Mouse (Mus musculus) retina, embryonic 14.5 days (tissue): ENCODE data around the gene Gas7.

Source experiments
- DNase-seq: peaks from one replicate; pipeline ENCODE4 v3.0.0-alpha.2; 2015; ENCODE audit warnings: low spot score

Gene Gas7

DNA sequence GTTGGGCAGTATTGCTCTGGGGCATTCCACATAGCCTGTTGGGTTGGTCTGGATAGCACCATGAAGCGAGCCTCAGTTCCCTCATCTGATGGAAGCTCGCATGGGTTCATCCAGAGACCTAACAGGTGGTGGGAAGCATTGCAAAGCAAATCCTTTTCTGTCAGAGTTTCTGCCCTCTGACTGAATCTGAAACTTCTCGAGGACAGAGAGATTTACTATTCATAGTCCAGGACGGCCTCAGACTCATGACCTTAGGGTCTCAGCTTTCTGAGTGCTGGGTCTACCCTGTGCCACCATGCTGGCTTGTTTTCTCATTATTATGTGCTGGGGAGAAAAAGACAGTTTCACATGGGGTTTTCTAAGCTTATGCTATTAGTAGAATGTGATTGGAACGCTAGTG, 122.2 kb downstream of the Gas7 start:
- no peak for DNase-seq

DNA sequence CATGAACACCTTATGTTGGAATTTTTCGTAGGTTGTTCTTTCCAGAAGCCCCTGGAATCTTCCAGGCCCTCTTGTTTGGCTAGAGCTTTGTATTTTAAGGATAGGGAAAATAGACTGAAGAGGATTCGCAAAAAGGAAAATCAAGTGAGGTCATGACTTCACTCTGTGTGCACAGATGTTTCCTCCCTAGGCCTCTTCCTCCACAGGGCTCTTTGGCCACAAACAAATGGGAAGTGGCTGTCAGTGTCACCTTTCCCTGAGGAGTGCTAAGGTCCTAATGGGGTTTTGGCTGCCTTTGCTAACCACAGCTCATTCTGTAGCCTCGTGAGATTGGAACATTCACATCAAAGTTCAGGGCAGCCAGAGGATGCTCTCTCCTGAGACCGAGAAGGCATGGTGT, 122.8 kb downstream of the Gas7 start:
- no peak for DNase-seq

GRCm38 (mm10) chr11:67579136-67579535, 123.9 kb downstream of the Gas7 start:
- no peak for DNase-seq

GRCm38 (mm10) chr11:67581549-67581948, 126.3 kb downstream of the Gas7 start:
- no peak for DNase-seq

GRCm38 (mm10) chr11:67582570-67582969, 127.3 kb downstream of the Gas7 start:
- no peak for DNase-seq

DNA sequence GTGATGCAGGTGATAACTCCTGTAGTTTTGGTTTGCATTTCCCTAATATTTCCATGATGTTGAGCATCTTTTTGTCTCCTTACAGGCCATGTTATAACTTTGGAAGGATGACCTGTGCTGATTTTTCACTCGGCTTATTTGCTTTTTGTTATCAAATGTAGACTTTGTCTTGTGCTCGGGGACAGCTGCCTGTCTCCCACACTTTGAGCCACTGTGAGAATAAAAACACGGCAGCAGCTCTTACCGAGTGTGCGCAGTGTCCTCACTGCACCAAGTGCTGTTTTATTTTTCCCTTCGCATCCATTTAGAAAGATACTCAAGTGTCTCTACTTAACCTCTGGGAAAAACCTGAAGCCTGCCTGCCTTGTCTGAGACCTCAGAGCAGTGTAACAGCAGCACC, 129.8 kb downstream of the Gas7 start:
- DNase-seq: no peak

DNA sequence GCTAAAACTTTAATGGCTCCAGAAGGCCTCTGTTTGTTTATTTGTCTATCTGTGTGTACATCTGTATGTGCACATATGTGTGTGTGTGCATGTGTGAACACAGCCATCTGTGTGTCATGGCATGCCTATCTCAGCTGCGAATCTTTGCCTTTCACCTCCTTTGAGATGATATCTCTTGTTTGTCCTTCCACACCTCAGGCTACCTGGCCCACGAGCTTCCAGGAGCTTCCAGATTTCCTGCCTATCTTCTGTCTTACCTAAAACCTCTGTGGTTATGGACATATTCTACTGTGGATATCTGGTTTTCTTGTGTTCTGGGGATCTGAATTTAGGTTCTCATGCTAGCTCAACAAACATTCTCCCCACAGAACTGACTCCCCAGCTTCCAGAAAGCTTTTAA, 130.4 kb downstream of the Gas7 start:
- no peak for DNase-seq

GRCm38 (mm10) chr11:67586231-67586994, 131.2 kb downstream of the Gas7 start:
- DNase-seq: no peak

DNA sequence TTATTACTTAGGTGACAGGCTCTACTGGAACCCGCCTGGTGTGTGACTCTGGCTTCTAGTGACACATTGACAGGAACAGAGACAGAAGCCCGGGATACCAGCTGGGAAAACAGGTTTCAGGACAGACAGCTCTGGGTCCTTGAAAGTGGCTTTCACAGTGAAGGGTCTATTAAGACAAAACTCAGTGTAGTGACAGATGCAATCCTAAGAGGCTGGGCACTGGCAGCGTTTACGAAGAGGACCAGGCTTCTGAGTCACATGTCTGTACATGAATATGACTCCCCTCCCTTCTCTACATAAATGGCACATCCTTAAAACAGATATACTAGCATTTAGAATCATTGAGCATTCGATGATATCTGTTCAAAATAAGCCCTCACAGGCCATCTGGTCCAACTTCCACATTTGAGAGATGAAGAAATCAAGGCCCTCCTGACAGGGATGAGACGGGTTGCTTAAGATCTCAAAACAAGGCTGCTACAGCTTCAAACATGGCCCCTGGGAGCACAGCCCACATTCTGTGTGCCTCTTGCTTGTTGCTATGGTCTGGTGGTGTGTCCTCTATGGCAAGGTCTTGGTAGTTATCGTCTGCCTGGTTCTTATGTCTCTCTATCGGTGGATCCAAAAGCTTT, 133.1 kb downstream of the Gas7 start:
- no peak for DNase-seq

DNA sequence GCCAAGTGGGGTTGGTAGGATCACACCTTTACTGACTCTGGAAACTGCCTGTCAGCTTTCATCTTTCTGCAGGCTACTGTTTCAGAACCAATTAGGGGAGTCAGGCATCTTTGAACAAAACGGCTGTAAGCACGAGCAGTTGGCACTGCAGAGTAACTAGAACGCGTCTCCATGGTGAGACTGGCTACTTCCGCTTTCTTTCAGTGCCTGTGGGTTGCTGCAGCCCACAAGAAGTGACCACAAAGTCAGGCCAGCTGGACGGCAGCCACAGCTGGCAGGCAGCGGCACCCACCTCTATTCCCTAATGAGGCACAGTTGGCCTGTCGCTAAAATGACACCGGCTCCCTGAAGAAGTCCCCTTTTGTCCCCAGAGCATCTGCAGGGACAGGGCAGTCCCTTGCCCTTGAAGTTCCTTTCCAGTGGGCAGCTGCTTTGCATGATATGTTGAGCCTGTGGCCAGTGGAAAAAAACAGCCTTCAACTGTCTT, 133.6 kb downstream of the Gas7 start:
- DNase-seq: peak; percentile 76

DNA sequence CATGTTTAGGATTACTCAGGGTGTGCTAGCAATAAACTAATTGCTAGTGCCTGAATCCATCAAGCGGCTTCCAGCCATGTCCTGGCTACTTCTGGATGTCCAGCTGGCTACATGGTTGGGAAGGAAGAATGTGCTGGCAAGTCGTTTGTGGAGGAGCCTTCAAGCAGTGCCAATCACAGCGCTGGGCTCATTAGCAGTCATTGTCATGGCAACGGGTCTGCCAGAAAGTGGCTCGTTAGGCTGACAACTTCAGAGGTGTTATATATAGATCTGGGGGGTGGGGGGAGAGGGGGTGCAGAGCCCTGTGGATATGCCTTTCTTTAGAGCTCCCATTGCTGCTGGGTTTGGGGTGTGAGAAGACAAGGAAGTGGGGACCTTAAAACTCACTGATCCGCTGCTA, 141.0 kb downstream of the Gas7 start:
- DNase-seq: peak; percentile 63

- no peak for DNase-seq
Measured at GRCm38 (mm10) chr11:67596856-67597255, 141.6 kb downstream of the Gas7 start.

GRCm38 (mm10) chr11:67597388-67597787, 142.2 kb downstream of the Gas7 start:
- DNase-seq: no peak

DNA sequence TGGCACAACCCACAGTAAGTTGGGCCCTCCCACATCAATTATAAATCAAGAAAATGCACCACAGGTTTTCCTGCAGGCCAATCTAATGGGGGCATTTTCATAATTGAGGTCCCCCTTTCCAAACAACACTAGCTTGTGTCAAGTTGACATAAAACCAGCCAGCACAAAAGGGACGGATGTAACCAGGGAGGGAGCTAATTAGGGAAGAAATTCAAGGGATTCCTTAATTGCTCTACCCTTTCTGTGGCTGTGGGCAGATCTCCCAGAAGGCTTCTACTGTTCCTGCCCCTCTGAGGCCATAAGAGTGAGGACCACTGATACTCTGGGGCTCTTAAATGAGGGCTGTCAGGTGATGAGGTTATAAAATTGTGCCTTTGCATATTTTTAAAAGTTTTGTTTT, 143.9 kb downstream of the Gas7 start:
- DNase-seq: no peak

GRCm38 (mm10) chr11:67600710-67601430, 145.6 kb downstream of the Gas7 start:
- no peak for DNase-seq

GRCm38 (mm10) chr11:67602711-67603369, 147.6 kb downstream of the Gas7 start:
- peak; percentile 51 for DNase-seq

DNA sequence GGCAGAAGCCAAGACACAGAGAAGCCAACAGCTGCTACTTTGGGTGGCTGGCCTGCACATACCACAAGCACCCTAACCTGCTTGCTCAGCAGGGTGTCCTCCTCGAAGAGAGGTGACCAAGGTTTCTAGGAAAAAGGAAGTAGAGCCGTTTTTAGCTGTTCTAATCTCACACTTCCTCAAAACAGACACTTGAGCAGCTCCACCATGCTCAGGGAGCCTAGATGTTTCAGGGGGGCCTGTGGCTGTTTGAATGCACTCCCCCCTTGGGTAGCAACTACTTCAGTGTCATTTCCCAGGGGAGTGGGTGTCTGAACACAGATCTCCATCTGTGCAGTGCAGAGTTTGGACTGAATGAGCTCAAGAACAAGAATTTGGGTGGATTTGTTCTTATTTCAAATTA, 149.2 kb downstream of the Gas7 start:
- no peak for DNase-seq

DNA sequence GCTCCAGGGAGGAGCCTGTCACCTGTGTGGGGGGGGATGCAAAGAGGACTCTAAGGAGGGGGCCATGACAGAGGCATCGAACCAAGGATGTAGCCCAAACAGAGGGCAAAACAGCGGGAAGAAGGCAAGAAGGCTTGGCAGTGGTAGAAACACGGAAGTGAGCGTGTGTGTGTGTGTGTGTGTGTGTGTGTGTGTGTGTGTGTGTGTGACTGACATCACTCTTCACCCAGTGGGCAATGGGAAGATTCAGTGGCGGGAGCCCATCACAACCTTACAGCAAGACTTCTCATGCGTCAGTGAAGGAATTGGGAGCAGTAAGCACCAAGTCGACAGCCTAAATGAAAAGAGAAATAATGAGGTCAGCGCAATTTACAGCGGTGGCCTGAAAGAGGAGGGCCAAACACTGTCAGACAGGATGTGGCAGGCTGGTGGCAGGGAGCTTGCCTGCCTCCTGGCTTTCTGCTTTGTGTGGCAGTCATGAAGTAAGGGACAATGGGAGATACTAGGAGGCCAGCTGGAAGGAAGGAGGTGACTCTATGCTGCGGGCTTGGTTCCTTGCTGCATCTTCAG, 153.0 kb downstream of the Gas7 start:
- peak; percentile 68 for DNase-seq

DNA sequence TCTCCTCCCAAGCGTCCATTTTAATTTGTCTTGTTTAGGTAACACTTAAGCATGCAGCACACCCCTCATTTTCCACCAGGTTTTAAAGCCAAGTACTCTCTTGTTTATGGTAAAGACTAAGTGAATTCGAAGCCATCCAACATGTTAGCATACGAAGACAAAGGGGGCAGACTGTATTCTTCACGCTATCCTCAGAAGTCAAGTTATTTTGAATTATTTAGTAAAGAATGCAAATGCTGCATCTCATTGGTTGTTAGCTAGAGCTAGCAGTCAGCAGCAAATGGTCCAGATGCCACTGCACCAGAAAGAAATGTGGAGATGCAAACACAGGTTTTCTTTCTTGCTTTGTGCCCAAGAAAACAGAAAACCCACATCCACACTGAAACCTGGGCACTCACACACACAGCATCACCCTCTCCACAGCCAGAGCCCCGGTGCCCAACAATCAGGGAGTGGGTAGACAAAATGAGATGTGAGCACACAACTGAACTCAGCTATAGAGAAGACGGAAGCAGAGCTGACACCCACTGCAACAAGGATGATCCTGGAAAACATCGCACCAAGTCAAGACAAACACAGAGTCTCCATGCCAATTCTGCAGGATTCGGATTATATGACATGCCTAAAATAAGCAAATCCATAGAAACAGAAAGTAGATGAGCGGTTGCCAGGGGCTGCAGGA, 157.1 kb downstream of the Gas7 start:
- DNase-seq: no peak

- DNase-seq: no peak
Measured at GRCm38 (mm10) chr11:67616557-67617239, 161.5 kb downstream of the Gas7 start.

DNA sequence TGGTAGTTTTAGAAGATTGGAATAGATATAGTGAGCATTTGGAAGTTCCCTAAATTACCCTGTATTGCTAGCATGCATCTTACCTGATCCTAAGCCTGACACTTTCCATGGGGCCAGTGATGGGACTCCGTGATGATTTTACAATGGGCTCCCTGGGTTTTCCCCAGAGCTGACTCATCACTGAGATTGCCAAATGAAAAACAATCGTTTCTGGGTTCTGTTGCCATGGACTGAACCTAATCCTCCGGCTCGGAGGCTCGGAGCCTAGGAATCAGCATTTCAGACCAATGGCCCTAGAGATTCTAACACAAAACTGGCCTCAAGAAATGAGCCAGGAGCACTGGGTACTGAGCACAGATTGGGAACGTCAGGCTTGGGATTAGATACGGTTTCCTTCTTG, 167.1 kb downstream of the Gas7 start:
- no peak for DNase-seq
